Mouse (Mus musculus) lung, postnatal 0 days (tissue): Measurements from ENCODE around the gene Sec62. TPM values are rescaled to one million over a fixed set of nuclear protein-coding genes. Genes with fewer than 3 reads are reported as not detected.

Experiments used
- ATAC-seq: fragments of 200-750 bp; cut with Nextera tagmentation; 2 replicates; pipeline ENCODE4 v1.8.0; 2017; ENCODE audit warnings: moderate library complexity
- DNase-seq: peaks from one replicate; pipeline ENCODE4 v3.0.0-alpha.2; 2016; ENCODE audit warnings: low spot score
- H3K27ac ChIP-seq: fragments of 300-500 bp; sonication (generic); 2 replicates; pipeline ENCODE4 v1.5.1; 2014; ENCODE audit warnings: antibody characterized with exemption, mild to moderate bottlenecking, low read length, mixed read lengths
- H3K27me3 ChIP-seq: fragments of 300-500 bp; sonication (generic); replicated peaks from 2 replicates; pipeline ENCODE4 v1.6.1; 2014; ENCODE audit warnings: low read length, mixed read lengths; ENCODE audit not compliant: insufficient read depth
- H3K36me3 ChIP-seq: fragments of 300-500 bp; sonication (generic); 2 replicates; pipeline ENCODE4 v1.6.1; 2014; ENCODE audit warnings: low read length, mixed read lengths; ENCODE audit not compliant: insufficient read depth
- H3K4me1 ChIP-seq: fragments of 300-500 bp; sonication (generic); 2 replicates; pipeline ENCODE4 v1.6.1; 2014; ENCODE audit warnings: antibody characterized with exemption, low read depth, low read length, mixed read lengths; ENCODE audit not compliant: insufficient read depth
- H3K4me2 ChIP-seq: fragments of 300-500 bp; sonication (generic); replicated peaks from 2 replicates; pipeline ENCODE4 v1.6.1; 2014; ENCODE audit warnings: low read depth, mild to moderate bottlenecking, low read length, moderate library complexity, mixed read lengths
- H3K4me3 ChIP-seq: fragments of 300-500 bp; sonication (generic); 2 replicates; pipeline ENCODE4 v1.5.1; 2014; ENCODE audit warnings: low read depth, low read length
- H3K9ac ChIP-seq: fragments of 300-500 bp; sonication (generic); replicated peaks from 2 replicates; pipeline ENCODE4 v1.6.1; 2014; ENCODE audit warnings: low read depth, mild to moderate bottlenecking
- H3K9me3 ChIP-seq: fragments of 300-500 bp; sonication (generic); 2 replicates; pipeline ENCODE4 v1.6.1; 2016; ENCODE audit warnings: low read length, mixed read lengths
- CTCF ChIP-seq: IDR thresholded peaks from 2 replicates; pipeline ENCODE4 v1.5.1; 2016; ENCODE audit warnings: antibody characterized with exemption, mild to moderate bottlenecking
- EP300 ChIP-seq: IDR thresholded peaks from 2 replicates; pipeline ENCODE4 v1.6.1; 2016; ENCODE audit warnings: antibody characterized with exemption, mild to moderate bottlenecking, control low read depth
- whole genome bisulfite sequencing: fragments of 180-500 bp; shearing (Covaris S2); extraction: QIAGEN DNeasy Blood & Tissue Kit; methylation state at CpG from one replicate; pipeline ENCODE4 v1.1.7; 2014; 5-methylcytosine and 5-hydroxymethylcytosine counted together
- polyA plus RNA-seq: library from polyadenylated mRNA; unstranded; fragments of >200 nt; fragmentation: Nextera tagmentation; extraction: Ambion mirVana; gene quantifications from 2 replicates; pipeline ENCODE4 v1.2.1, GENCODE M21; 2015

Sec62 gene
- polyA plus RNA-seq, 1 experiment from 2014 or later, result 145 TPM

DNA sequence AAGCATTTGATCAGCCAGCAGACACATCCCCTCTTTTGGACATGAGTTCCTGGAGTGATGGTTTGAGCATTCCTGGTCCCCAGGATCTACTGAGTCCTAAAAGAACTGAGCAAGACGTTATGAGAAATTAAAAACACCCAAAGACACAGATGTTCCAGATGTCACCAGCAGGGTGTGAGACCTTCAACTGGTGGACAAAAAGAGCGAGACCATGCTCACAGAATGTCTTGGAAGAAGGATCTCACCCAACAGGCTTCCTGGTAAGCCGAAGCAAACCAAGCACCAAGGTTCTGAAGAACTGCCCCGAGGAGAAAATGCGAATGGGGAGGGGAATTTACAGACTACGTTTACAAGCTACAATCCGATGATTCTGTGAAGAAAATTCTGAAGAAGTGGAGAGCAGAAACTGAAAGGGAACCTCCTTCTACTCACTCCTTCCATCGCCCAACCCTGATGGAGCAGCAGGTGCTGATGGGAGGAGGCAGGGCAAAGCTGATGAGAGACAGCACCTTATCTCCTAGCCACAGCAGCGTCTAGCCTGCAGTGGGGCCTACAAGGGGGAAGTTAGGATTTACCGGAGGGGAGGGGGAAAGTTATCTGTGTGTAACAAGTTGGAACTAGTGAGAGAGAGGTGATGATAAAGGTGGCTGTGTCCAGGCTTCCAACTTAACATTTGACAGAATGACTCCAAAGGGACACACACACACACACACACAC, 27.2 kb upstream of the Sec62 start:
- Histone ChIP-seq H3K27me3 (no peaks in the 10 kb centered on the region), H3K4me1 (no peaks in the 10 kb centered on the region), H3K9me3 (no peaks in the 10 kb centered on the region), H3K4me2 (no peak overlapping the region), H3K4me3 (no peak overlapping the region), H3K27ac (no peak overlapping the region), H3K9ac (no peak overlapping the region), H3K36me3 (no peaks in the 10 kb centered on the region)
- DNase-seq, result peak; percentile 7
- TF ChIP-seq CTCF, result no peak
- TF ChIP-seq EP300, result no peak
- peak; percentile 72 for ATAC-seq
- WGBS, result 56% methylated on average over 10 of the region's 10 CpGs

DNA sequence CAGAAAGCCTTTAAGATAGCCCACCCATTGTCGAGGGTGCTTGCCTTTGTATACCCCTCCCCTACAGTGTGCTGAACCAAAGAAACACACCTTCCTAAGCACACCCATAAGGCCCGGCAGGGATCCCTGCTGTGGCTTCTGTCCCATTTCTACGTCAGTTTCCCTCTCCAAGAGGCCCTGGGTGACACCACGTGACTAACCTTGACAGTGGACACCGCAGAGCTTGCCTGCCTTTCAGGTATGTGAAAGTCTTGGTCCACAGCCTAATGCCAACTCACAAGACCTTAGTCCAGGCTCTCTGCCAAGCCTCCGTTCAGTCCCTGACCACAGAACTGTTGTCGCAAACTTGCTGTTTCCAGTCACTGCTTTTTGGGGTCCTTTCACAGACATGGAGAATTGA, 26.5 kb upstream of the Sec62 start:
- Histone ChIP-seq H3K4me2 (no peak overlapping the region), H3K9me3 (no peaks in the 10 kb centered on the region), H3K27ac (no peak overlapping the region), H3K4me1 (no peaks in the 10 kb centered on the region), H3K9ac (no peak overlapping the region), H3K4me3 (no peak overlapping the region), H3K36me3 (no peaks in the 10 kb centered on the region), H3K27me3 (no peaks in the 10 kb centered on the region)
- no peak for TF ChIP-seq EP300
- TF ChIP-seq CTCF, result no peak
- ATAC-seq (peak; percentile 88), DNase-seq (peak; percentile 70)
- 34% methylated on average over 7 of the region's 7 CpGs for WGBS

DNA sequence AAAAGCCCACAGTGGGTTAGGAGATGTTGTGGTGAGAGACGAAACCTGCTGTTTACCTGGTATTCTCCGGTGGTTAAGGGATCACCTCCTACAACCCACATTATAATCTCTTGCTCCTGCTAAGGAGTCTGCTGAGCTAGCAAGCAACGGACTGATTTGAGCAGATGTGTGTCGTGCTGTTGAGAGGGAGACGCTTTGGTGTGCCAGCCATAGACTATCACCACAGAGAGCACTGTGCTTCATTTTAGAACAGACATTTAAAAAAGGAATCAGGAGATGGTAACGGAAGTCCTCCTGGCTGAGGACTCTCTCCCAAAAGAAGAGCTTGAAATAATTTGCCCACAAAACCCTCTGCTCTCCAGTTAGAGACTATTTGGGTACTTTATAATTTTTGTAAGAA, 25.4 kb upstream of the Sec62 start:
- Histone ChIP-seq H3K4me3 (no peak overlapping the region), H3K36me3 (no peaks in the 10 kb centered on the region), H3K9me3 (no peaks in the 10 kb centered on the region), H3K9ac (no peak overlapping the region), H3K4me2 (no peak overlapping the region), H3K27me3 (no peaks in the 10 kb centered on the region), H3K27ac (no peak overlapping the region), H3K4me1 (no peaks in the 10 kb centered on the region)
- no peak for DNase-seq
- no peak for TF ChIP-seq CTCF
- no peak for TF ChIP-seq EP300
- no peak for ATAC-seq
- WGBS, result 85% methylated on average over 6 of the region's 6 CpGs

DNA sequence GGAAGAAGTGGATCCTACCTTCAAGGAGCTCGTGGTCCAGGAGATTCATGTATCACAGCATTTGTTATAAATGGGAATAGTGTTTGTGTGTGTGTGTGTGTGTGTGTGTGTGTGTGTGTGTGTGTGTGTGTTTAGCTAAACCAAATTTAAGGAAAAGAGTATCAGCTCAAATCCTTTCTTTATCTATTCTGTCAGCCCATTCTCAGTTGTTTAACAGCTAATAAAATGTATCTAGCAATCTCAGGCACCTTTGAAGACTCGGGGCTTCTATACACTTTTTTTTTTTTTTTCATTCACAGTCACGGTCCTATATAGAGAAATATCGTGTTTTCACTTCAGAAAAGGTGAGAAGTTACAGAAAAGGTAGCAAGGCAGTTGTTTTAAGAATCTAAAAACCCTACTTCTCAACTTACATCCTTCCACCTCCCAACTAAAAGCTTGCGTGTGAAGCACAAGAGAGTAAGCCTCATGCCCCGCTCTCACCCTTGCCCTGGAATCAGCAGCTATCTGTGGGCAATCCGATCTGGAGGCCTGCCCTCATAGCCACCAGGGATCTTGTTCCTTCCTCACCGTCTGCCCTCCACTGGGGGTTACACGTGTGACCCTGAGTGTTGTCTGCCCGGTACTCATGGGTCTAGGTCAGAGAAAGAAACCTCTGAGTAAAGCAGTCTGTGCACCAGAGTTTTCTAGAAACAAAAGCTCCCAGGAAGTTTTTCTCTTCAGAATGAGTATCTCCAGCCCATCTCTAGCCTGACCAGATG, 22.7 kb upstream of the Sec62 start:
- no peaks in the 10 kb centered on the region for H3K4me1 ChIP-seq

DNA sequence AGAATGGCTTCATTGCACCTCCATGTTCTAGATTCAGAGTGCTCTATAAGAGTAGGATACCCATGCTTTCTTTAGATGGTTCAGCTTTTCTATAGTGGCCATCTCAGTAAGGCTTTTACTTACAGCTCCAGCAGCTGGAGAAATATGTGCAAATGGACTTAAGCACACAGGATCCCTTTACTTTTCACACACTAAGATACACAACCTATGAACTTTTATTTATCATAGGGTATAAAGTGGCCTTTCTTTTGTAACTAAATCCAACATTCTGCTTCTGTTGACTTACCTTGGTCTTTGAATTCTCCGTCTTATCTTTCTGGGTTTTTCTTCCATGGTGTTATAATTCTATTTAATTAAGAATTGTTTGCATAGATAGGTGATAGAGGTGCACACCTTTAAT, 21.1 kb upstream of the Sec62 start:
- WGBS, result 74% methylated on average over 1 of the region's 1 CpGs

More for the DNA sequence above, 22.7 kb upstream of the Sec62 start:
- H3K27me3 ChIP-seq, result no peaks in the 10 kb centered on the region
- H3K9ac ChIP-seq, result no peak overlapping the region
- ATAC-seq (no peak), DNase-seq (no peak)
- no peaks in the 10 kb centered on the region for H3K36me3 ChIP-seq
- no peak overlapping the region for H3K27ac ChIP-seq
- no peak overlapping the region for H3K4me3 ChIP-seq
- 49% methylated on average over 10 of the region's 10 CpGs for WGBS
- no peaks in the 10 kb centered on the region for H3K9me3 ChIP-seq
- no peak overlapping the region for H3K4me2 ChIP-seq
- no peak for TF ChIP-seq EP300
- no peak for TF ChIP-seq CTCF

DNA sequence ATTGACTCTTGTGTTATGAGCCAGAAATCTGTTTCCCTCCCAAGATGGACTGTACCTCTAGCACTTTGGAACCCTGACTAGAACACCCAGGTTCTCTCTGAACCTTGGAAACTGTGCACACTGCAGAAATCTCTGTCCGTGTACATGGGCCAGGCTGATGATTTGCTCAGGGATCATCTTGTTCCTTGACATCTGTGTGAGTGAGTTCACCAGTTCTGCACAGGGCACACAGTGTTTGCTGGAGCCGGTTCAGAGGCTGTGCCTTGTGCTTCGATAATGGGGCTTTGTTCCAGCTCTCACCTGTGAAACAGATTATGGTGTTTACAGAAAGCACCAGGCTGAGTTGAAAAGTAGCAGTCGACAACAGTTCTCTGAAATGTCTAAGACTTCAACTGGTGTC, 20.0 kb upstream of the Sec62 start:
- H3K4me2 ChIP-seq, result no peak overlapping the region
- H3K27ac ChIP-seq, result no peak overlapping the region
- H3K9ac ChIP-seq, result no peak overlapping the region
- no peaks in the 10 kb centered on the region for H3K4me1 ChIP-seq
- WGBS, result 40% methylated on average over 4 of the region's 4 CpGs
- no peak for TF ChIP-seq EP300
- TF ChIP-seq CTCF, result no peak
- no peaks in the 10 kb centered on the region for H3K27me3 ChIP-seq
- no peaks in the 10 kb centered on the region for H3K9me3 ChIP-seq
- DNase-seq, result no peak
- ATAC-seq, result no peak
- H3K36me3 ChIP-seq, result no peaks in the 10 kb centered on the region
- no peak overlapping the region for H3K4me3 ChIP-seq

More for the DNA sequence above, 21.1 kb upstream of the Sec62 start:
- Histone ChIP-seq H3K4me2 (no peak overlapping the region), H3K36me3 (no peaks in the 10 kb centered on the region), H3K4me1 (no peaks in the 10 kb centered on the region), H3K27ac (no peak overlapping the region), H3K9me3 (no peaks in the 10 kb centered on the region), H3K9ac (no peak overlapping the region), H3K27me3 (no peaks in the 10 kb centered on the region), H3K4me3 (no peak overlapping the region)
- ATAC-seq (no peak), DNase-seq (no peak)
- TF ChIP-seq EP300, result no peak
- no peak for TF ChIP-seq CTCF
